Mouse (Mus musculus): ENCODE results near the gene Emx1.
A peak's percentile ranks its signal among the peaks of the same experiment; 100 is the strongest.

Gene Emx1

GRCm38 (mm10) chr6:85230762-85231161 lies 43.5 kb downstream of the Emx1 start:
- no peak for DNase-seq (ENCODE audit: low spot score)

- no peak for DNase-seq (ENCODE audit: low spot score)
These were observed 44.2 kb downstream of the Emx1 start for GRCm38 (mm10) chr6:85231469-85231868.

DNA sequence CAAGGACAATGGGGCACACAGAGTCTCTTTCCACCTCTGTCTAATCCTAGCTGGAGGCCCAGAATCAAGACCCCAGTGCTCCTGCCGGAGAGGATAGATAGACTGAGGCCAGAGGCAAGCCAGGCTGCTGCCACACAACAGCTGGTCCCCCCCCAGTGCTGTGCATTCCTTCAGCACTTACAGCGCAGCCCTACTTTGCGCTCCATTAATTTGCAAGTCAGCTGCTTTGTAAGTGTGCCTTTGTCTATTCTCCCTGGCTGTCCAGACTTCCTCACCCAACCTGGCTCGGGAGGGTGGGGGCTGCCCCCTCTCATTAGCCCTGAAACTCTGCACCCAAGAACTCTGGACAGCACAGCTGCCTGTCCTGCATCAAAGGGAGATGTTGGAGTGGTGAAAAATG lies 44.8 kb downstream of the Emx1 start:
- no peak for DNase-seq (ENCODE audit: low spot score)

GRCm38 (mm10) chr6:85232836-85233623 lies 45.8 kb downstream of the Emx1 start:
- DNase-seq (ENCODE audit: low spot score), result no peak

DNA sequence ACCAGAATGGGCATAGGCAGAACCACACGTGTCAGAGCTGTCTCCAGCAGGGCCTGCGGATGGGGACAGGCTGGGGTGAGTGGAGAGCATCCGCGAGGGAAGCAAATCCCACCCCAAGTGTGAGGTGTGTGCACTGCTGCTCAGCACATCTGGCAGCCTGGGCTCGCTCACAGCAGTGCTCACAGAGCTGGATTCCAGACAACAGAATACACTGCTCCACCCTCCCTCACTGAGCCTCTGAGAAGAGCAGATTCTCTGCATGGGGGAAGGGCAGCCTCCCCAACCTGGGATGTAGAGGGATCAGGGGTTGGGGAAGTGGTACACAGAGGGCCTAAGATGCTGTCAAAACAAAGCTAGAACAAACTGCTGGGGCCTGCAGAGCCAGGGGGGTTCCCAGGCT lies 47.6 kb downstream of the Emx1 start:
- DNase-seq (ENCODE audit: low spot score), result no peak

GRCm38 (mm10) chr6:85237001-85237400 lies 49.8 kb downstream of the Emx1 start:
- no peak for DNase-seq (ENCODE audit: low spot score)

- no peak for DNase-seq (ENCODE audit: low spot score)
These were observed 50.5 kb downstream of the Emx1 start for GRCm38 (mm10) chr6:85237595-85238337.

DNA sequence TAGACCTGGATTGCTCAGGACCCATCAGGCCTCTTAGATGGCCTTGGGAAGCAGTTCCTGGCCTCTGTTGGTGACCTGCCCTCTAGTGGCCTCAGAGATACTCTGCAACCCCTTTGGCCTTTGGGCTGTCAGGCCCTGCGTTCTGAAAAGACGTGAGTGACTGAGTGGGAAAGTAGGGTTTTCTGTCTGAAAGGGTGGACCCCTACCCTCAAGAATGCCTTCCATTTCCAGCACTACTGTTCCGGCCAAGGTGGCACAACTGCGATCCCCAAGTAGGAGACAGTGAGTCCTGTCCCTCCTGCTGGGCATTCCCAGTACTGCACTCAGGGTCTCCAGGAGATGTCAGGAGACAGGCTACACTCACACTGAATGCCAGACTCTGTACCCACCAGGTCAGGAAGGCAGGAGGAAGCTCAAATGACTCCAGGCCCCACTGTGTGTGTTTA lies 51.8 kb downstream of the Emx1 start:
- peak; percentile 85 for DNase-seq (ENCODE audit: low spot score)

DNA sequence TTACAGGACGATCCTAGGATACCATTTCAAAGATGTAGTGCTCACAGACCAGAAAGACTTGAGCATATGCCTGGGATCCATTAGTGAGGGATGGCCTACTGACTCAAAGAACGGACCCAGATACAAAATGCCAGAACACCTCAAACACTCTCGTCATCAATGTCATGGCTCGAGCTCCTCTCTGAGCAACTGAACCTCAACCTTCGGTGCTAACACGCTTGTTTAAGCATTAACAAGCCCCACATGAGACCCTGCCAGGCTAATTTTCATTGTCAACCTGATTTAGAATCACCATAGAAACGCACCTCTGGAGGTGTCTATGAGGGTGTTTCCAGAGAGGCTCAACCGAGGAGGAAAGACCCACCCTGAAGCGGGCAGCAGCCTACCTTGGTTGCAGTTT lies 62.6 kb downstream of the Emx1 start:
- DNase-seq (ENCODE audit: low spot score), result no peak

DNA sequence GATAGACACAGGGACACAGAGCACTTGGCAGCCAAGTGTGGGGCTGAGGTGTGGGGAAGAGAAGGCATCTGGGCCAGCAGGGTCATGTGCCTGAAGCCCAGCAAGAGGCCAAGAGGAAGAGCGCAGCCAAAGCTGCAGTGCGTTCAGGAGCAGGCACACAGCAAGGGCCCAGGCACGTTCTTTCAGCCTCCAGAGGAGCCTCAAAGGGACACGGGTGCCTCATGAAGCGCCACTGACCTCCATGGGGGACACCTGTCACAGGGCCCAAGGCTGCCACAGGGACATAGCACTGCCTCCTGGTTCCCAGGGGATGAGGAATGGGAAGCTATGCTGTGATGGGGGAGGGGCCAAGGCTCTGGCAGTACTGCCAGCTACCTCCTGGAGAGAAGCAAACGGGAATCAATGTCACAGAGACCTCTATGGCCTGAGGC lies 63.6 kb downstream of the Emx1 start:
- no peak for DNase-seq (ENCODE audit: low spot score)

GRCm38 (mm10) chr6:85252251-85253058 lies 65.2 kb downstream of the Emx1 start:
- DNase-seq (ENCODE audit: low spot score), result no peak

GRCm38 (mm10) chr6:85253275-85253674 lies 66.0 kb downstream of the Emx1 start:
- DNase-seq (ENCODE audit: low spot score), result no peak

All from embryo, embryonic 10 days (tissue).